Mouse (Mus musculus): ENCODE measurements around the gene Mrtfb. TPM values are rescaled to one million over a fixed set of nuclear protein-coding genes. Genes with fewer than 3 reads are reported as not detected.

Gene Mrtfb
- polyA plus RNA-seq, 1 experiment from 2014 or later: 26.2 TPM

- Histone ChIP-seq H3K4me1 (peaks cover 10% of the 10 kb centered on the region; the same call in 1 of the 2 replicates), H3K9ac (no peak overlapping the region), H3K36me3 (no peaks in the 10 kb centered on the region), H3K4me2 (replicated peaks) (no peak overlapping the region), H3K9me3 (replicated peaks) (no peaks in the 10 kb centered on the region), H3K27ac (replicated peaks) (no peak overlapping the region), H3K27me3 (no peaks in the 10 kb centered on the region), H3K4me3 (replicated peaks) (no peak overlapping the region)
- 38% methylated on average over 7 of the region's 7 CpGs for WGBS
- no peak for ATAC-seq (ENCODE audit: insufficient number of reproducible peaks, low FRiP score, low TSS enrichment, low read depth)
Observed at GRCm38 (mm10) chr16:13240326-13240725, 16.0 kb upstream of the Mrtfb start.

GRCm38 (mm10) chr16:13245658-13246057, 10.6 kb upstream of the Mrtfb start:
- H3K4me3 ChIP-seq (replicated peaks): no peak overlapping the region
- no peaks in the 10 kb centered on the region for H3K36me3 ChIP-seq
- no peaks in the 10 kb centered on the region for H3K27me3 ChIP-seq
- no peaks in the 10 kb centered on the region for H3K9me3 ChIP-seq (replicated peaks)
- peaks cover 6% of the 10 kb centered on the region; the same call in 1 of the 2 replicates for H3K4me1 ChIP-seq
- no peak overlapping the region for H3K27ac ChIP-seq (replicated peaks)
- no peak for ATAC-seq (ENCODE audit: insufficient number of reproducible peaks, low FRiP score, low TSS enrichment, low read depth)
- H3K9ac ChIP-seq: no peak overlapping the region
- WGBS: 46% methylated on average over 4 of the region's 4 CpGs
- H3K4me2 ChIP-seq (replicated peaks): no peak overlapping the region

GRCm38 (mm10) chr16:13246855-13247254, 9.4 kb upstream of the Mrtfb start:
- WGBS: 68% methylated on average over 3 of the region's 3 CpGs
- H3K9ac ChIP-seq: no peak overlapping the region
- no peak overlapping the region for H3K4me3 ChIP-seq (replicated peaks)
- no peak overlapping the region for H3K27ac ChIP-seq (replicated peaks)
- H3K4me1 ChIP-seq: peaks cover under 1% of the 10 kb centered on the region; the same call in 1 of the 2 replicates
- no peaks in the 10 kb centered on the region for H3K36me3 ChIP-seq
- H3K9me3 ChIP-seq (replicated peaks): no peaks in the 10 kb centered on the region
- ATAC-seq (ENCODE audit: insufficient number of reproducible peaks, low FRiP score, low TSS enrichment, low read depth): no peak
- H3K27me3 ChIP-seq: no peaks in the 10 kb centered on the region
- H3K4me2 ChIP-seq (replicated peaks): no peak overlapping the region

- H3K4me1 ChIP-seq: no peaks in the 10 kb centered on the region
- H3K9ac ChIP-seq: no peak overlapping the region
- no peak overlapping the region for H3K4me2 ChIP-seq (replicated peaks)
- ATAC-seq (ENCODE audit: insufficient number of reproducible peaks, low FRiP score, low TSS enrichment, low read depth): no peak
- H3K9me3 ChIP-seq (replicated peaks): no peaks in the 10 kb centered on the region
- H3K27me3 ChIP-seq: no peaks in the 10 kb centered on the region
- 61% methylated on average over 5 of the region's 5 CpGs for WGBS
- no peaks in the 10 kb centered on the region for H3K36me3 ChIP-seq
- no peak overlapping the region for H3K27ac ChIP-seq (replicated peaks)
- H3K4me3 ChIP-seq (replicated peaks): no peak overlapping the region
Observed at GRCm38 (mm10) chr16:13250061-13250460, 6.2 kb upstream of the Mrtfb start.

- no peaks in the 10 kb centered on the region for H3K9me3 ChIP-seq (replicated peaks)
Observed at GRCm38 (mm10) chr16:13256667-13257527, 616 bp downstream of the Mrtfb start.

GRCm38 (mm10) chr16:13257528-13257835, 1.2 kb downstream of the Mrtfb start:
- H3K4me1 ChIP-seq: peaks cover 31% of the 10 kb centered on the region
- H3K9ac ChIP-seq: peak overlapping the region; percentile 91
- H3K36me3 ChIP-seq: no peaks in the 10 kb centered on the region

More at GRCm38 (mm10) chr16:13256667-13257527, 616 bp downstream of the Mrtfb start:
- Histone ChIP-seq H3K27ac (replicated peaks) (peak overlapping the region; percentile 94), H3K4me3 (replicated peaks) (peak overlapping the region; percentile 86), H3K36me3 (no peaks in the 10 kb centered on the region), H3K9ac (peak overlapping the region; percentile 91), H3K4me1 (peaks cover 31% of the 10 kb centered on the region), H3K27me3 (no peaks in the 10 kb centered on the region), H3K4me2 (replicated peaks) (peak overlapping the region; percentile 75)
- 3% methylated on average over 64 of the region's 64 CpGs for WGBS
- peak; percentile 79 for ATAC-seq (ENCODE audit: insufficient number of reproducible peaks, low FRiP score, low TSS enrichment, low read depth)

GRCm38 (mm10) chr16:13259026-13259425, 2.7 kb downstream of the Mrtfb start:
- Histone ChIP-seq H3K27ac (replicated peaks) (no peak overlapping the region), H3K36me3 (no peaks in the 10 kb centered on the region), H3K4me2 (replicated peaks) (no peak overlapping the region), H3K27me3 (no peaks in the 10 kb centered on the region), H3K9ac (no peak overlapping the region), H3K9me3 (replicated peaks) (no peaks in the 10 kb centered on the region), H3K4me3 (replicated peaks) (no peak overlapping the region), H3K4me1 (peaks cover 31% of the 10 kb centered on the region)
- WGBS: 60% methylated on average over 2 of the region's 2 CpGs
- no peak for ATAC-seq (ENCODE audit: insufficient number of reproducible peaks, low FRiP score, low TSS enrichment, low read depth)

More at GRCm38 (mm10) chr16:13257528-13257835, 1.2 kb downstream of the Mrtfb start:
- H3K27ac ChIP-seq (replicated peaks): no peak overlapping the region
- H3K4me3 ChIP-seq (replicated peaks): peak overlapping the region; percentile 86
- 27% methylated on average over 5 of the region's 5 CpGs for WGBS
- H3K27me3 ChIP-seq: no peaks in the 10 kb centered on the region
- H3K9me3 ChIP-seq (replicated peaks): no peaks in the 10 kb centered on the region
- peak overlapping the region; percentile 75 for H3K4me2 ChIP-seq (replicated peaks)
- ATAC-seq (ENCODE audit: insufficient number of reproducible peaks, low FRiP score, low TSS enrichment, low read depth): no peak

GRCm38 (mm10) chr16:13266312-13266711, 10.0 kb downstream of the Mrtfb start:
- Histone ChIP-seq H3K4me3 (replicated peaks) (no peak overlapping the region), H3K4me1 (peaks cover 18% of the 10 kb centered on the region; the same call in 1 of the 2 replicates), H3K9me3 (replicated peaks) (no peaks in the 10 kb centered on the region), H3K27ac (replicated peaks) (no peak overlapping the region), H3K27me3 (no peaks in the 10 kb centered on the region), H3K4me2 (replicated peaks) (no peak overlapping the region), H3K9ac (no peak overlapping the region), H3K36me3 (peaks cover 22% of the 10 kb centered on the region; the same call in 1 of the 2 replicates)
- no peak for ATAC-seq (ENCODE audit: insufficient number of reproducible peaks, low FRiP score, low TSS enrichment, low read depth)
- 74% methylated on average over 3 of the region's 3 CpGs for WGBS

GRCm38 (mm10) chr16:13267350-13267904, 11.1 kb downstream of the Mrtfb start:
- Histone ChIP-seq H3K4me1 (peaks cover 18% of the 10 kb centered on the region; the same call in 1 of the 2 replicates), H3K9ac (no peak overlapping the region), H3K9me3 (replicated peaks) (no peaks in the 10 kb centered on the region), H3K4me2 (replicated peaks) (no peak overlapping the region), H3K27me3 (no peaks in the 10 kb centered on the region), H3K27ac (replicated peaks) (no peak overlapping the region), H3K4me3 (replicated peaks) (no peak overlapping the region), H3K36me3 (peaks cover 22% of the 10 kb centered on the region; the same call in 1 of the 2 replicates)
- 73% methylated on average over 3 of the region's 3 CpGs for WGBS
- no peak for ATAC-seq (ENCODE audit: insufficient number of reproducible peaks, low FRiP score, low TSS enrichment, low read depth)

- no peak overlapping the region for H3K4me3 ChIP-seq (replicated peaks)
- no peak overlapping the region for H3K4me2 ChIP-seq (replicated peaks)
- 0 out of 2 replicates have a peak overlapping the region, but pooled peaks have one; percentile 31 for H3K27ac ChIP-seq (replicated peaks)
- H3K4me1 ChIP-seq: peaks cover 18% of the 10 kb centered on the region; the same call in 1 of the 2 replicates
- H3K9me3 ChIP-seq (replicated peaks): no peaks in the 10 kb centered on the region
- H3K27me3 ChIP-seq: no peaks in the 10 kb centered on the region
- peaks cover 22% of the 10 kb centered on the region; the same call in 1 of the 2 replicates for H3K36me3 ChIP-seq
- 0 out of 2 replicates have a peak, but pooled peaks have one; percentile 51 for ATAC-seq (ENCODE audit: insufficient number of reproducible peaks, low FRiP score, low TSS enrichment, low read depth)
- no peak overlapping the region for H3K9ac ChIP-seq
- 47% methylated on average over 2 of the region's 2 CpGs for WGBS
Observed at GRCm38 (mm10) chr16:13269426-13269825, 13.1 kb downstream of the Mrtfb start.

GRCm38 (mm10) chr16:13276258-13276657, 20.0 kb downstream of the Mrtfb start:
- WGBS: 69% methylated on average over 2 of the region's 2 CpGs
- no peaks in the 10 kb centered on the region for H3K36me3 ChIP-seq
- no peak overlapping the region for H3K27ac ChIP-seq (replicated peaks)
- no peak overlapping the region for H3K9ac ChIP-seq
- H3K4me2 ChIP-seq (replicated peaks): no peak overlapping the region
- H3K9me3 ChIP-seq (replicated peaks): 0 out of 2 replicates have a peak, but pooled peaks cover 4% of the 10 kb centered on the region
- no peaks in the 10 kb centered on the region for H3K4me1 ChIP-seq
- ATAC-seq (ENCODE audit: insufficient number of reproducible peaks, low FRiP score, low TSS enrichment, low read depth): no peak
- no peaks in the 10 kb centered on the region for H3K27me3 ChIP-seq
- no peak overlapping the region for H3K4me3 ChIP-seq (replicated peaks)
